Mouse (Mus musculus) effector memory CD4-positive, alpha-beta T cell, adult 7 months (primary cell): ENCODE data around the gene Spred1. TPM values are rescaled to one million over a fixed set of nuclear protein-coding genes. Genes with fewer than 3 reads are reported as not detected.

Experiments used
- polyA plus RNA-seq: library from polyadenylated mRNA; unstranded; fragments of 100-300 nt; shearing (Covaris generic); gene quantifications from one replicate; pipeline ENCODE4 v1.2.1, GENCODE M21; 2017

The Spred1 gene
- 3.6 TPM for polyA plus RNA-seq

DNA sequence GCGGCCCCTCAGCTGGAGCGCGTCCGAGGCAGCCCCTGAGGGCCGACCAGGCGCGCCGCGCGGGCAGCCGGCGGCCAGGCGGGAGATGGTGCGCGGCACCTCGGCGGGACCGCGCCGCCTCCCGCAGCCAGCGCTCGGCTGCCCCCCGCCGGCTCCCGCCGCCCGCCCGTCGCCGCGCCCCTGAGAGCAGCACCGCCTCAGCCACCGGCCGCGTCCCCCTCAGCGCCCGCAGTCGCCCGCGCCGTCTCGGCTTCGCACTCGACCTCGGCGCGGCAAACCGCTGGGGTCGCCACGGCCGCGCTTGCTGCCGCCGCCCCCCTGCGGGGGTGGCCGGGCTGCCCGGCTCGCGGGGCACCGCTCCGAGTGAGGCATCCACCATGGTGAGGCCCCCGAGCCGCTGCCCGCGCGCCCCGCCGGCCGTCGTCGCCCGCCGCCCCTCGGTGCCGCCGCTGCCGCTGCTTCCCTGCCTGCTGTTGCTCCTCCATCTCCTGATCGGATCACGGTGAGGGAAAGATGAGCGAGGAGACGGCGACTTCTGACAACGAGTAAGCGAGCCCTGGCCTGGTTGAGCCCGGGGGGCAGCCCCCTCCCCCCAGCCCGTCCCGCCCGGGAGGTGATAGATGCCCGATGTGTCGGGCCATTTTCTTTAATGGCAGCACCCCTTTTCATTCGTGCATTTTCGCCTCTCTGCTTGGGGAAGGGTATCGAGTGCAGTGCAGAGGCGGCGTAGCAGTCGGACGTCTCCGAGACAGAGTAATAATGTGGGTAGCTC, at the start of gene Spred1:
Gene Spred1 (plus strand): TSS at position 163 of the 772 bp plus-strand sequence.

Other genes starting within 250 kb of the Spred1 start
- gene Tmco5, start 242.7 kb upstream of the Spred1 start, polyA plus RNA-seq: not detected
- 2.6 TPM for gene Fam98b, start 128.4 kb downstream of the Spred1 start, polyA plus RNA-seq
- gene Rasgrp1, start 221.6 kb downstream of the Spred1 start, polyA plus RNA-seq: 252 TPM